Mouse (Mus musculus) brain, embryonic 14.5 days (tissue): ENCODE results near the gene Stox2.

Experiments used
- CTCF ChIP-seq: fragments of 200-500 bp; IDR thresholded peaks from 2 replicates; pipeline ENCODE4 v1.5.1; 2012; ENCODE audit warnings: inconsistent platforms, mild to moderate bottlenecking, moderate library complexity, borderline replicate concordance; ENCODE audit not compliant: insufficient read depth, insufficient read length; ENCODE audit errors: extremely low read depth
- POLR2A ChIP-seq: fragments of 200-500 bp; IDR thresholded peaks from 2 replicates; pipeline ENCODE4 v1.6.1; 2012; ENCODE audit warnings: mild to moderate bottlenecking, inconsistent platforms, borderline replicate concordance; ENCODE audit not compliant: poor library complexity, insufficient read depth, insufficient read length, severe bottlenecking; ENCODE audit errors: extremely low read depth

DNA sequence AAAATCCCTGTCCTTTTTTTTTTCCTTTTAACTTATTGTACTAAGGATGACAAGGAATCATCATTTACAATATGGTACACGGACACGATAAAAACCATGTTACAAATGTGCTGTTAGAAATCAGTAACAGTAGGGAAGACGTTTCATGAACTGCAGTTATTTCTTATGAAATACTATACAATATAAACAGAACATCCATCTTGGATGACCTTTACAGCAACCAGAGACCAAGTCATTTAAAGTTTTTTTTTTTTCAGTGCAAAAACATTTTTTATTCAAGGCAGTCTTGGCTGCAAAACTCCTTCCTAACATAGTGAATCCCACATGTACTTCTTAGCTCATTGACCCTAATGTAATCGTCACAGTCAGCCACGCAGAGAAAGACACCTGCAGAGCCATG lies 266.0 kb downstream of the Stox2 start:
- TF ChIP-seq CTCF = no peak
- TF ChIP-seq POLR2A = no peak
